Mouse (Mus musculus): ENCODE results near the gene Slc17a8. TPM values are rescaled to one million over a fixed set of nuclear protein-coding genes. Genes with fewer than 3 reads are reported as not detected.

The Slc17a8 gene
- polyA plus RNA-seq, 1 experiment, result 3.1 TPM

DNA sequence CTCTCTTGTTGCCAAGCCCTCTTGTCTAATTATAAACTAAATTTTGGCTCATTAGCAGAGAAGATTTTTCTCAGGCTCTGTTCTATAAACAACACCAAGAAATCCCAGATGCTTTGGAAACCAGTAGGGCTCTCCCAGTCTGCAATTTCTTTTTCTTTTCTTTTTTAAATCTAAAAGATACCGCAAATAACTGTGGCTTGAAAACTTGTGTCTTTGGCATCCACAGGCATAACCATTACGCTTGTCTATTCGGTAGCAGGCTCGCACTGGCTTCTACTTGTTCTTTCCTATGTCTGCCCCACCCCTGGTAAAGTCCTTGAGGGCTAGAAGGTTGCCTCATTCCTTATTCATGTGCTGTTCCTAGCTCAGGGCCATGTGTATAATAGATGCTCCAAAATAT lies 69.4 kb downstream of the Slc17a8 start:
- no peak for TF ChIP-seq CTCF (IDR thresholded peaks at IDR 0.05; ENCODE audit: borderline replicate concordance, extremely low read depth, insufficient read depth, insufficient read length)
- no peak for TF ChIP-seq POLR2A (IDR thresholded peaks at IDR 0.05; ENCODE audit: borderline replicate concordance, extremely low read depth, insufficient read depth, insufficient read length, poor library complexity, severe bottlenecking)
- peak; percentile 30 for DNase-seq (ENCODE audit: low read depth)

DNA sequence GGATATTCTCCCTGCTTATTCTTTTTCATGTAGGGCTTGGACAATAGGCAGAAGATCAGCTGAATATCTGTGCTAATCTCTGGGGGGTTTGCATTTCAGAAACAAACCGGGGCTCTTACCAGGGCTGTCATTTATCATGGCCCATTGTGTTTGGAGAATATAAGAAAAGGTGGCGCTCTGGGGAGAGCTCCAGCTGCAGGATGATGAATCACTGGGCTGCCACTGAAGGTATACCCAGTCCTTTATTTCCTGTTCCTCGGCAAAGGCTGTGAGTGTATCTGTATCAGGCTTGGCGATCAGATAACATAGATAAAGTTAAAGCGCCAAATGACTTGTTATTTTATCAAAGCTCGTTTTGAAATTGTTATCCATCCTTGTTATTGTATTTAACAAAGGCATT lies 73.0 kb downstream of the Slc17a8 start:
- TF ChIP-seq CTCF (IDR thresholded peaks at IDR 0.05; ENCODE audit: borderline replicate concordance, extremely low read depth, insufficient read depth, insufficient read length), result no peak
- TF ChIP-seq POLR2A (IDR thresholded peaks at IDR 0.05; ENCODE audit: borderline replicate concordance, extremely low read depth, insufficient read depth, insufficient read length, poor library complexity, severe bottlenecking), result no peak
- peak; percentile 38 for DNase-seq (ENCODE audit: low read depth)

DNA sequence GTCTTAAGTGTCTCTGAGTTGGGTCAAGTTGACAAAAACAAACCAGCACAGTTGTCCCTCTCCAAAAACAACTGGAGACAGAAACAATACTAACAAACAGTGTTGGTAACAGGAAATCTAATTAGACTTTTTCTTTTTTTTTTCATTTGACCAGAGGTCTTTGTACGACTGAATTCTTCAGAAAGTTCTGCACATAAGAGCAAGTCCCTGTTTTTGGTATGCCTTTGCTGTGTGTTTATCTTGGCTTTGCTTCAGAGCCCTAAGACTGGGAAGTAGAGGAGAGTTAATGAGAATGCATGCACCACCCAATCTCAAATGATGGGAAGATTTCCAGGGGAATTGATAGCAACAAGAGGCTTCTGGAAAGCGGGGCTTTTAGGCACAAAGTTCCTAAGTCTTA lies 74.1 kb downstream of the Slc17a8 start:
- peak; percentile 4 for DNase-seq (ENCODE audit: low read depth)
- TF ChIP-seq POLR2A (IDR thresholded peaks at IDR 0.05; ENCODE audit: borderline replicate concordance, extremely low read depth, insufficient read depth, insufficient read length, poor library complexity, severe bottlenecking), result no peak
- no peak for TF ChIP-seq CTCF (IDR thresholded peaks at IDR 0.05; ENCODE audit: borderline replicate concordance, extremely low read depth, insufficient read depth, insufficient read length)

- peak; percentile 10 for DNase-seq (ENCODE audit: low read depth)
- TF ChIP-seq POLR2A (IDR thresholded peaks at IDR 0.05; ENCODE audit: borderline replicate concordance, extremely low read depth, insufficient read depth, insufficient read length, poor library complexity, severe bottlenecking), result no peak
- TF ChIP-seq CTCF (IDR thresholded peaks at IDR 0.05; ENCODE audit: borderline replicate concordance, extremely low read depth, insufficient read depth, insufficient read length), result no peak
These were observed 77.2 kb downstream of the Slc17a8 start for GRCm38 (mm10) chr10:89543867-89544266.

- TF ChIP-seq CTCF (IDR thresholded peaks at IDR 0.05; ENCODE audit: borderline replicate concordance, extremely low read depth, insufficient read depth, insufficient read length) (no peak), POLR2A (IDR thresholded peaks at IDR 0.05; ENCODE audit: borderline replicate concordance, extremely low read depth, insufficient read depth, insufficient read length, poor library complexity, severe bottlenecking) (no peak)
- no peak for DNase-seq (ENCODE audit: low read depth)
These were observed 78.7 kb downstream of the Slc17a8 start for GRCm38 (mm10) chr10:89542321-89542720.

DNA sequence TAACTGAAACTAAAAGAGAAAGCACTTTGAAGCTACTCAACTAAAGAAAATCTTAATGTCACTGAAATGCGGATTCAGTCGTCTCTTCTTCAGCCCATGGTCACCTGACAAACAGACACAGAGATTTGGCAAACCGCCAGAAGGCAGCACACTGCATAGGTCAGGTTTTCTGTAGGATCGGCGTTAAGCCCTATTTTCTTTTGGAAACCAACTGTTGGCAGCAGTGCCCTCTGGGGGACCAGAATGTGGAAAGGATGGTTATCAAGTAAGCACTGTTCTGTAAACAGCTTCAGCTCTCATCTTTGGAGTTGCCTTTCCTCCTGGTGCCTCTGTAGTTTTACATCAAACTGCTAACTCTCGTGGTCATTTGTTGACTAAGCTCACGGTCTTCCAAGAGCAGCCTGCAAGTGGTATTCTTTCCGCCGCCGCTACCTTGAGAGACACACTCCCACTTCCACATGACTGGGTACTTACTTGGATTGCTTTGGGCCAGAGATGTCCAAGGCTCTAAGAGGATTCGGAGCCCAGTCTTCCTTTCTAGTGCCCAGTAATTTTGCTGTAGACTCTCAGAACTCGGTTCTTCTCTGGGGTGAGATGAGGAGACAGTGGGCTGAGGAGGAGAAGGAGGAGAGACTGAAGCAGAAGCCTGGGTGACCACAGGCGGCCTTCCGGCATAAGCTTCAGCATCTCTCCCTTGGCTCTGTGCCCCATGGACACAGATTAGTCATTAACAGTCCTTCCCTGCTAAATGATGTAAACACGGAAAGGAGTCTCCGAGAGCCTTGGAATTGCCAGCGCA lies 87.9 kb downstream of the Slc17a8 start, which contains the start of gene Nr1h4:
Gene Nr1h4, minus strand, starts transcription at position 657 of the 799 bp plus-strand sequence.
- DNase-seq (ENCODE audit: low read depth), result peak; percentile 53
- TF ChIP-seq POLR2A (IDR thresholded peaks at IDR 0.05; ENCODE audit: borderline replicate concordance, extremely low read depth, insufficient read depth, insufficient read length, poor library complexity, severe bottlenecking), result no peak
- TF ChIP-seq CTCF (IDR thresholded peaks at IDR 0.05; ENCODE audit: borderline replicate concordance, extremely low read depth, insufficient read depth, insufficient read length), result no peak

DNA sequence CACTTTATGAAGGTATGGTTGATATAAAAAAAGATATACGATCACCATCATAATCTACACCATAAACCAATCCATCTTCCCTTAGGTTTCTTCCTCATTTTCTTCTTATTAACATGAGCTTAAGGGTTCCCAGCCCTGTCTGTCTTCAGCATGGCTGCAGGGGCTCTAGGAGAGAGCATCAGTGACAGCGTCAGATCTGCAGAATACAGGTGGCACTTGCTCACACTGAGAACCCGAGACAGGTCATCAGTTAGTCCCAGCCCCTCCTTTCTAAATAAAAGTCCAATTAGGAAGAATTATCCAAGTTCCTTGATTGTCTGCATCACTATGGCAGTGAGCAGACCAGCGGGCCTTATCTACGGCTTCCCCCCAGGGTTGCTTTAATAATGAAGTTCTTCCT lies 88.6 kb downstream of the Slc17a8 start:
- TF ChIP-seq CTCF (IDR thresholded peaks at IDR 0.05; ENCODE audit: borderline replicate concordance, extremely low read depth, insufficient read depth, insufficient read length), result no peak
- no peak for TF ChIP-seq POLR2A (IDR thresholded peaks at IDR 0.05; ENCODE audit: borderline replicate concordance, extremely low read depth, insufficient read depth, insufficient read length, poor library complexity, severe bottlenecking)
- no peak for DNase-seq (ENCODE audit: low read depth)

GRCm38 (mm10) chr10:89531976-89532375 lies 89.1 kb downstream of the Slc17a8 start:
- peak; percentile 6 for DNase-seq (ENCODE audit: low read depth)
- TF ChIP-seq CTCF (IDR thresholded peaks at IDR 0.05; ENCODE audit: borderline replicate concordance, extremely low read depth, insufficient read depth, insufficient read length) (no peak), POLR2A (IDR thresholded peaks at IDR 0.05; ENCODE audit: borderline replicate concordance, extremely low read depth, insufficient read depth, insufficient read length, poor library complexity, severe bottlenecking) (no peak)

DNA sequence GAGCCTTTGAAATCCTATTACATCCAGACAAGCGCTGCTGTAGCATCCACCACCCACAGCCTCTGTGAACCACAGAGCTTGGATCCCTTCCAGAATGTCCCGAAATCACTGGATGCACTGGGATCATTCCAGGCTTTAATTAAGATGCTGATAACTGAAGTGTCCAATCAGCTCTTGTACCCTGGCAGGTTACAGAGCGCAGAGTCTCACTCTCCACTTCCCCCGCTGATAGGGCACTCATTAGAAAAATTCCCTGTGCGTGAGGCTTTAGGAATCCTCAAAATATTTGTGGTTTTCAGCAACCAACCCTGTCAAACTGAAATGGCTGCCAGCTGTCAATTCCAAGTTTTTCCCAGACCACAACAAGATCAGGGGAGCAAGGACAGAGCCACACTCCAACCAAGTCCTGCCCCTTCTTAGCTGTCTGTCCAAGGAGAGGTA lies 89.8 kb downstream of the Slc17a8 start:
- peak; percentile 85 for DNase-seq (ENCODE audit: low read depth)

GRCm38 (mm10) chr10:89527054-89527453 lies 94.0 kb downstream of the Slc17a8 start:
- TF ChIP-seq POLR2A (IDR thresholded peaks at IDR 0.05; ENCODE audit: borderline replicate concordance, extremely low read depth, insufficient read depth, insufficient read length, poor library complexity, severe bottlenecking) (no peak), CTCF (IDR thresholded peaks at IDR 0.05; ENCODE audit: borderline replicate concordance, extremely low read depth, insufficient read depth, insufficient read length) (no peak)
- DNase-seq (ENCODE audit: low read depth), result no peak

More for the DNA sequence above, 89.8 kb downstream of the Slc17a8 start:
- TF ChIP-seq POLR2A (IDR thresholded peaks at IDR 0.05; ENCODE audit: borderline replicate concordance, extremely low read depth, insufficient read depth, insufficient read length, poor library complexity, severe bottlenecking) (no peak), CTCF (IDR thresholded peaks at IDR 0.05; ENCODE audit: borderline replicate concordance, extremely low read depth, insufficient read depth, insufficient read length) (no peak)

DNA sequence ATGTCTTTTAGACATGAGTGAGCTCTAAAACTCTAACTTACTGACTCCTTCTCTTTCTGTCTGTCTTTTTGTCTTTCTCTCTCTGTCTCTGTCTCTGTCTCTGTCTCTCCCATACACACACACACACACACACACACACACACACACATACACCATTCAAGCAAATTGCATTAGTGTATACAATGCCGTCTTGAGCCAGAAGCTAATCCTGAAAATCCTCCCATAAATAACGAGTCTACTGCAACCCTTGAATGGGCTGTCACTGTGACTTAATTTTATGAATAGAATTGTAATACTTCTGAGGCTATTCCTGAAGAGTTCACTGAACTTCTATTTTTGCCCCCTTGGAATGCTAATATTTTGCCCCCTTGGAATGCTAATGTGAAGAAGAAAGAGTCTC lies 95.2 kb downstream of the Slc17a8 start:
- no peak for DNase-seq (ENCODE audit: low read depth)
- no peak for TF ChIP-seq POLR2A (IDR thresholded peaks at IDR 0.05; ENCODE audit: borderline replicate concordance, extremely low read depth, insufficient read depth, insufficient read length, poor library complexity, severe bottlenecking)
- no peak for TF ChIP-seq CTCF (IDR thresholded peaks at IDR 0.05; ENCODE audit: borderline replicate concordance, extremely low read depth, insufficient read depth, insufficient read length)

Other genes with a start within 250 kb of the Slc17a8 start
- 3.6 and 4.4 TPM in 2 replicates for gene Gas2l3, start 177.3 kb downstream of the Slc17a8 start, polyA plus RNA-seq (2012; rRNA removed)
- 0.04 and 0.07 TPM in 2 replicates for gene Nr1h4, start 87.7 kb downstream of the Slc17a8 start, polyA plus RNA-seq (2012; rRNA removed)
- gene Scyl2, start 65.0 kb upstream of the Slc17a8 start, polyA plus RNA-seq (2012; rRNA removed), result 44.8 and 49.0 TPM in 2 replicates
- gene Actr6, start 111.0 kb upstream of the Slc17a8 start, polyA plus RNA-seq (2012; rRNA removed), result 20.2 and 26.5 TPM in 2 replicates
- 29.2 and 36.3 TPM in 2 replicates for gene Uhrf1bp1l, start 123.7 kb upstream of the Slc17a8 start, polyA plus RNA-seq (2012; rRNA removed)